Comparison of ENCODE assay signal across 26 mouse cellular contexts in genomic region chr17:45539664-45540063, GRCm38 (mm10). TPM values are rescaled to one million over a fixed set of nuclear protein-coding genes. Genes with fewer than 3 reads are reported as not detected.
A peak's percentile ranks its signal among the peaks of the same experiment; 100 is the strongest.
DNase-seq lines count a peak whose midpoint lies in the region; ATAC-seq and TF ChIP-seq lines count a peak whose summit lies in the region.
"Had no signal": no experiment of that assay in that cellular context is flagged by ENCODE, and none has a peak within 500 bp of the region (broad histone marks: within the 10 kb centered on the region; RNA-seq: fewer than 3 reads in every experiment).

No protein-coding gene starts in this region.

- no peaks in the 10 kb centered on the region for H3K9me3 ChIP-seq in liver, postnatal 0 days (ENCODE audit: low read length)
- H3K9me3 ChIP-seq: embryonic facial prominence, embryonic 12.5 days; hindbrain, embryonic 10.5 days; hindbrain, embryonic 15.5 days had no signal

- DNase-seq in frontal cortex, postnatal 14 days (ENCODE audit: low spot score in 2 of 2), result no peak
- peak; percentile 46 for DNase-seq in right cerebral cortex, postnatal 25 days
- DNase-seq in right cerebral cortex, postnatal 36 days (ENCODE audit: low spot score in 2 of 2), result no peak
- DNase-seq in ZHBTc4 (ENCODE audit: low read depth, low spot score), result peak; percentile 22
- no peak for DNase-seq in liver, postnatal 0 days
- DNase-seq: adrenal gland, postnatal 14 days; B cell, adult 2 months; embryo, embryonic 11 days; gastrocnemius, adult 2 months; gastrocnemius, postnatal 36 days; heart, postnatal 14 days; kidney, adult 11 months; kidney, postnatal 25 days; liver; lung, embryonic 14.5 days; lung, postnatal 14 days; midbrain, embryonic 14.5 days; right cerebral cortex, postnatal 4 days had no signal

- no peak overlapping the region for H3K27ac ChIP-seq in liver, postnatal 0 days (ENCODE audit: low read depth)
- H3K27ac ChIP-seq: embryonic facial prominence, embryonic 12.5 days; gastrocnemius, adult 2 months; hindbrain, embryonic 10.5 days; hindbrain, embryonic 15.5 days; liver, embryonic 14.5 days had no signal

- H3K27me3 ChIP-seq in liver, postnatal 0 days (ENCODE audit: insufficient read depth, low read length), result peaks cover 63% of the 10 kb centered on the region

- no peak overlapping the region for H3K4me3 ChIP-seq in liver, postnatal 0 days (ENCODE audit: low read depth, low read length)
- H3K4me3 ChIP-seq: embryonic facial prominence, embryonic 12.5 days; gastrocnemius, adult 2 months; hindbrain, embryonic 10.5 days; hindbrain, embryonic 15.5 days had no signal

- no peak for TF ChIP-seq EP300 in liver, postnatal 0 days (IDR thresholded peaks at IDR 0.05; ENCODE audit: low read depth)

- peak; percentile 18; the same call in 1 of the 2 replicates for ATAC-seq in frontal cortex, adult (ENCODE audit: low TSS enrichment)
- no peak for ATAC-seq in liver, postnatal 0 days
- ATAC-seq: forebrain, embryonic 14.5 days; inflammation-experienced regulatory T-cells, adult 6 months; Patski had no signal

- no peak for TF ChIP-seq CTCF in liver, postnatal 0 days (IDR thresholded peaks at IDR 0.05; ENCODE audit: low read depth)

- H3K9ac ChIP-seq in liver, postnatal 0 days (replicated peaks), result no peak overlapping the region
- H3K9ac ChIP-seq: embryonic facial prominence, embryonic 12.5 days; hindbrain, embryonic 15.5 days; liver, embryonic 14.5 days; lung, embryonic 14.5 days had no signal

- H3K4me1 ChIP-seq in liver, postnatal 0 days (ENCODE audit: insufficient read depth), result no peaks in the 10 kb centered on the region

- 68% methylated on average over 21 of the region's 21 CpGs for WGBS in liver, postnatal 0 days (ENCODE audit: insufficient replicate concordance)

- H3K36me3 ChIP-seq in liver, postnatal 0 days (replicated peaks; ENCODE audit: insufficient read depth, low read length), result no peaks in the 10 kb centered on the region
- H3K36me3 ChIP-seq: embryonic facial prominence, embryonic 12.5 days had no signal

- no peak overlapping the region for H3K4me2 ChIP-seq in liver, postnatal 0 days (ENCODE audit: low read depth, low read length)
- H3K4me2 ChIP-seq: embryonic facial prominence, embryonic 12.5 days; hindbrain, embryonic 15.5 days; lung, embryonic 14.5 days had no signal

RNA-seq across cellular contexts. Expression of gene Tmem151b, which starts 9.8 kb away (rescaled TPM):
- polyA plus RNA-seq in liver, postnatal 0 days (2015; fragmentation: Nextera tagmentation; extraction: Ambion mirVana), result 0.13 and 0.19 TPM in 2 replicates

RNA-seq across cellular contexts. Expression of gene Nfkbie, which starts 15.8 kb away (rescaled TPM):
- 2.8 and 3.0 TPM in 2 replicates for polyA plus RNA-seq in liver, postnatal 0 days (2015; fragmentation: Nextera tagmentation; extraction: Ambion mirVana)

RNA-seq across cellular contexts. Expression of gene Tcte1, which starts 16.4 kb away (rescaled TPM):
- polyA plus RNA-seq in liver, postnatal 0 days (2015; fragmentation: Nextera tagmentation; extraction: Ambion mirVana), result not detected in 2 replicates
- polyA plus RNA-seq: inflammation-experienced regulatory T-cells, adult 6 months; liver, embryonic 14.5 days; Patski had no signal

RNA-seq across cellular contexts. Expression of gene Slc35b2, which starts 24.0 kb away (rescaled TPM):
- 47.7 and 47.9 TPM in 2 replicates for polyA plus RNA-seq in liver, postnatal 0 days (2015; fragmentation: Nextera tagmentation; extraction: Ambion mirVana)

RNA-seq across cellular contexts. Expression of gene Aars2, which starts 33.0 kb away (rescaled TPM):
- polyA plus RNA-seq in liver, postnatal 0 days (2015; fragmentation: Nextera tagmentation; extraction: Ambion mirVana), result 4.2 and 4.8 TPM in 2 replicates

Comparison
In these comparisons a context has a peak if more than half of its experiments do, and no peak if none do; other contexts are left out.
1. DNase-seq: peak in right cerebral cortex, postnatal 25 days (single experiment) and ZHBTc4 (single experiment); none in frontal cortex, postnatal 14 days (0 of 2), right cerebral cortex, postnatal 36 days (0 of 2) and liver, postnatal 0 days (single experiment).